Mouse (Mus musculus): Measurements from ENCODE around the gene Irf2bp1. TPM values are rescaled to one million over a fixed set of nuclear protein-coding genes. Genes with fewer than 3 reads are reported as not detected.

Gene Irf2bp1
- total and polyA plus RNA-seq, 3 experiments = 4.9 to 12.8 (median 6.6) TPM

- no peaks in the 10 kb centered on the region for H3K36me3 ChIP-seq (replicated peaks in 1 of 2; ENCODE audit: control insufficient read depth in 1 of 2, insufficient read depth in 1 of 2, low read length in 1 of 2)
- no peaks in the 10 kb centered on the region for H3K79me2 ChIP-seq (replicated peaks; ENCODE audit: control insufficient read depth, extremely low read depth, insufficient read depth, poor library complexity, severe bottlenecking)
- H3K27ac ChIP-seq (ENCODE audit: insufficient read depth, low read depth) = no peak overlapping the region
- no peak overlapping the region for H3K4me3 ChIP-seq (replicated peaks in 1 of 3; ENCODE audit: low read depth in 2 of 3, low read length in 2 of 3, poor library complexity in 1 of 3)
- H3K4me2 ChIP-seq (ENCODE audit: insufficient read depth, low read depth, poor library complexity, severe bottlenecking) = no peak overlapping the region
- no peaks in the 10 kb centered on the region for H3K9me3 ChIP-seq (replicated peaks; ENCODE audit: low read length)
- TF ChIP-seq ETS1 (conservative IDR thresholded peaks at IDR 0.05; ENCODE audit: low read depth, low read length) (no peak), POLR2AphosphoS2 (IDR thresholded peaks at IDR 0.05; ENCODE audit: low read depth, low read length) (no peak), CHD2 (IDR thresholded peaks at IDR 0.05; ENCODE audit: low read length) (no peak), HCFC1 (IDR thresholded peaks at IDR 0.05; ENCODE audit: low read depth, low read length) (no peak), ZKSCAN1 (IDR thresholded peaks at IDR 0.05; ENCODE audit: borderline replicate concordance, low read depth, low read length) (no peak), USF2 (conservative IDR thresholded peaks at IDR 0.05; ENCODE audit: low read depth, low read length) (no peak), PAX5 (IDR thresholded peaks at IDR 0.05; ENCODE audit: low read length) (no peak), UBTF (IDR thresholded peaks at IDR 0.05; ENCODE audit: low read depth, low read length) (no peak), SMC3 (IDR thresholded peaks at IDR 0.05; ENCODE audit: low read depth, low read length) (no peak), ZC3H11A (IDR thresholded peaks at IDR 0.05; ENCODE audit: low read depth, low read length) (no peak), MXI1 (IDR thresholded peaks at IDR 0.05; ENCODE audit: low read depth, low read length) (no peak), ELF1 (IDR thresholded peaks at IDR 0.05; ENCODE audit: low read depth, low read length) (no peak), MAX (IDR thresholded peaks at IDR 0.05; ENCODE audit: low read length) (no peak), EP300 (IDR thresholded peaks at IDR 0.05; ENCODE audit: low read length) (no peak), NRF1 (IDR thresholded peaks at IDR 0.05; ENCODE audit: low read depth, low read length) (no peak), CHD1 (IDR thresholded peaks at IDR 0.05; ENCODE audit: low read depth, low read length) (no peak), CTCF (conservative IDR thresholded peaks at IDR 0.05 in 1 of 2, IDR thresholded peaks at IDR 0.05 in 1 of 2; ENCODE audit: low read depth in 2 of 2, low read length in 2 of 2) (no peak), GABPA (IDR thresholded peaks at IDR 0.05; ENCODE audit: insufficient replicate concordance, low read depth, low read length) (no peak), MYC (IDR thresholded peaks at IDR 0.05; ENCODE audit: low read depth, low read length) (no peak)
- peaks cover 85% of the 10 kb centered on the region for H3K27me3 ChIP-seq (replicated peaks)
- H3K9ac ChIP-seq (ENCODE audit: insufficient read depth, low read depth) = no peak overlapping the region
- H3K4me1 ChIP-seq (ENCODE audit: control insufficient read depth in 1 of 2, insufficient read depth in 2 of 2) = no peaks in the 10 kb centered on the region
- dilution Hi-C loops (cut with MboI; ENCODE audit: extremely low pct_ligation_motif_present, extremely low pct_unique_long_range_greater_than_20kb, low sequenced_read_pairs) = no loop called here
- in situ Hi-C loops (cut with MboI; ENCODE audit: low pct_ligation_motif_present, low pct_unique_long_range_greater_than_20kb, low sequenced_read_pairs) = loop anchor here (10.0 kb wide), 1 partner anchor 64 kb away; the partner anchor contains the start of gene Ccdc61
- no peak for DNase-seq (ENCODE audit: extremely low read depth)
These were observed 25.5 kb upstream of the Irf2bp1 start for GRCm38 (mm10) chr7:18978381-18978780.

- no peak overlapping the region for H3K4me3 ChIP-seq (replicated peaks in 1 of 3; ENCODE audit: low read depth in 2 of 3, low read length in 2 of 3, poor library complexity in 1 of 3)
- dilution Hi-C loops (cut with MboI; ENCODE audit: extremely low pct_ligation_motif_present, extremely low pct_unique_long_range_greater_than_20kb, low sequenced_read_pairs) (no loop called here), in situ Hi-C loops (cut with MboI; ENCODE audit: low pct_ligation_motif_present, low pct_unique_long_range_greater_than_20kb, low sequenced_read_pairs) (loop anchor here (10.0 kb wide), 1 partner anchor 92 kb away; no protein-coding TSS in a partner anchor)
- no peaks in the 10 kb centered on the region for H3K79me2 ChIP-seq (replicated peaks; ENCODE audit: control insufficient read depth, extremely low read depth, insufficient read depth, poor library complexity, severe bottlenecking)
- H3K4me1 ChIP-seq (ENCODE audit: control insufficient read depth in 1 of 2, insufficient read depth in 2 of 2) = peaks cover 3 to 9% of the 10 kb centered on the region in 2 experiments
- no peak for TF ChIP-seq CHD2 (IDR thresholded peaks at IDR 0.05; ENCODE audit: low read length)
- no peak for TF ChIP-seq TCF12 (IDR thresholded peaks at IDR 0.05; ENCODE audit: low read depth, low read length)
- no peak for TF ChIP-seq ZC3H11A (IDR thresholded peaks at IDR 0.05; ENCODE audit: low read depth, low read length)
- TF ChIP-seq SIN3A (IDR thresholded peaks at IDR 0.05; ENCODE audit: low read length) = no peak
- no peak for TF ChIP-seq ETS1 (conservative IDR thresholded peaks at IDR 0.05; ENCODE audit: low read depth, low read length)
- TF ChIP-seq KAT2A (IDR thresholded peaks at IDR 0.05; ENCODE audit: insufficient replicate concordance, low read length) = no peak
- TF ChIP-seq MEF2A (IDR thresholded peaks at IDR 0.05; ENCODE audit: borderline replicate concordance, low read depth, low read length) = no peak
- TF ChIP-seq NRF1 (IDR thresholded peaks at IDR 0.05; ENCODE audit: low read depth, low read length) = no peak
- TF ChIP-seq CHD1 (IDR thresholded peaks at IDR 0.05; ENCODE audit: low read depth, low read length) = no peak
- no peak for TF ChIP-seq CTCF (conservative IDR thresholded peaks at IDR 0.05 in 1 of 2, IDR thresholded peaks at IDR 0.05 in 1 of 2; ENCODE audit: low read depth in 2 of 2, low read length in 2 of 2)
- no peak for TF ChIP-seq E2F4 (IDR thresholded peaks at IDR 0.05; ENCODE audit: insufficient replicate concordance, low read depth, low read length)
- TF ChIP-seq JUND (conservative IDR thresholded peaks at IDR 0.05; ENCODE audit: low read depth, low read length) = no peak
- no peak for TF ChIP-seq RAD21 (IDR thresholded peaks at IDR 0.05; ENCODE audit: low read depth, low read length)
- TF ChIP-seq UBTF (IDR thresholded peaks at IDR 0.05; ENCODE audit: low read depth, low read length) = no peak
- TF ChIP-seq HCFC1 (IDR thresholded peaks at IDR 0.05; ENCODE audit: low read depth, low read length) = no peak
- TF ChIP-seq IRF4 (IDR thresholded peaks at IDR 0.05; ENCODE audit: low read depth, low read length) = no peak
- no peak for TF ChIP-seq ELF1 (IDR thresholded peaks at IDR 0.05; ENCODE audit: low read depth, low read length)
- TF ChIP-seq POLR2A (IDR thresholded peaks at IDR 0.05; ENCODE audit: low read depth, low read length) = no peak
- H3K27ac ChIP-seq (ENCODE audit: insufficient read depth, low read depth) = no peak overlapping the region
- H3K4me2 ChIP-seq (ENCODE audit: insufficient read depth, low read depth, poor library complexity, severe bottlenecking) = no peak overlapping the region
- no peaks in the 10 kb centered on the region for H3K36me3 ChIP-seq (replicated peaks in 1 of 2; ENCODE audit: control insufficient read depth in 1 of 2, insufficient read depth in 1 of 2, low read length in 1 of 2)
- H3K9ac ChIP-seq (ENCODE audit: insufficient read depth, low read depth) = no peak overlapping the region
- peaks cover 76% of the 10 kb centered on the region for H3K27me3 ChIP-seq (replicated peaks)
- no peaks in the 10 kb centered on the region for H3K9me3 ChIP-seq (replicated peaks; ENCODE audit: low read length)
- DNase-seq (ENCODE audit: extremely low read depth) = no peak
These were observed 17.3 kb upstream of the Irf2bp1 start for GRCm38 (mm10) chr7:18986503-18986902.

Measured in CH12.LX (cell line).